Mouse (Mus musculus): ENCODE measurements around the gene Mmd. TPM values are rescaled to one million over a fixed set of nuclear protein-coding genes. Genes with fewer than 3 reads are reported as not detected.

Gene Mmd
- polyA plus RNA-seq, 1 experiment from 2014 or later: 41.6 TPM

DNA sequence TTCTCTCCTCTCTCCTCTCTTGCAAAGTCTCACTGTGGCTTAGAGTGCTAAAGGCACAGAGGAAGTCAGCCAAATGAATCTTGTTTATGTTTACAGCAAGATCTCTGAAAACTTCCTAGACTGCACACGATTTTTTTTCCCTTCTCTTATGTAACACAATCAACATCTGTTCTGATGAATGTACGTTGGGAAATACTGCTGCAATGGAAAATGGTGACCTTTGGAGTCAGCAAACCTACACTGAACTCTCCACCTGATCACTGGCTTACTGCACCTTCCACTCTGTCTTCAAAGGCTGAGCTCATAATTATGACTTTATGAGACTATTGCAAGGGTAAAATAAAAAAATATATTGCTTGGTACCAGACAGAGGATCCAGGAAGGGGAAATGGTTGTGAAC is 17.6 kb upstream of the Mmd start:
- Histone ChIP-seq H3K9me3 (replicated peaks) (no peaks in the 10 kb centered on the region), H3K4me1 (peaks cover 14% of the 10 kb centered on the region; the same call in 1 of the 2 replicates), H3K4me2 (replicated peaks) (no peak overlapping the region), H3K27me3 (no peaks in the 10 kb centered on the region), H3K27ac (replicated peaks) (0 out of 2 replicates have a peak overlapping the region, but pooled peaks have one; percentile 2), H3K9ac (no peak overlapping the region), H3K36me3 (no peaks in the 10 kb centered on the region), H3K4me3 (replicated peaks) (no peak overlapping the region)
- 30% methylated on average over 2 of the region's 2 CpGs for WGBS
- ATAC-seq (ENCODE audit: insufficient number of reproducible peaks, low FRiP score, low TSS enrichment, low read depth): no peak

DNA sequence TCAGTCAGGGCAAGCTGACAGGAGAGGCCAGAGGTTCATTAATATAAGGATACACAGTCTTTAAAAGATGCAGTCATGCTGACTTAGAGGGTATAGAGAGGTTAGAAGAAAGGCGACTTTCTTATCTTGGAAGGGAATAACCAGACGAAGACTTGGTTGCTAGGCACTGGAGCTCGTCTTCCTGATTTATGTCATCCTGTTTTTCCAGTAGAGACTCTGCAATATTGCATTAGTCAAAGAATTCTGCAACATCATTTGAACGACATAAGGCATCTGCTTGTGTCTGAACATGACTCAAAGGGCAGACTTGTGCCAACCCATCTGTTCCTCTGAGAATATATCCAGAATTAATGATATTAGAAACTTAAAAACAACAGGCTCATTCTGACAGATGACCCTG is 16.6 kb upstream of the Mmd start:
- Histone ChIP-seq H3K27me3 (no peaks in the 10 kb centered on the region), H3K4me1 (peaks cover 12% of the 10 kb centered on the region; the same call in 1 of the 2 replicates), H3K36me3 (no peaks in the 10 kb centered on the region), H3K9me3 (replicated peaks) (no peaks in the 10 kb centered on the region), H3K27ac (replicated peaks) (no peak overlapping the region), H3K4me3 (replicated peaks) (no peak overlapping the region), H3K4me2 (replicated peaks) (no peak overlapping the region), H3K9ac (no peak overlapping the region)
- no peak for ATAC-seq (ENCODE audit: insufficient number of reproducible peaks, low FRiP score, low TSS enrichment, low read depth)
- 41% methylated on average over 4 of the region's 4 CpGs for WGBS

DNA sequence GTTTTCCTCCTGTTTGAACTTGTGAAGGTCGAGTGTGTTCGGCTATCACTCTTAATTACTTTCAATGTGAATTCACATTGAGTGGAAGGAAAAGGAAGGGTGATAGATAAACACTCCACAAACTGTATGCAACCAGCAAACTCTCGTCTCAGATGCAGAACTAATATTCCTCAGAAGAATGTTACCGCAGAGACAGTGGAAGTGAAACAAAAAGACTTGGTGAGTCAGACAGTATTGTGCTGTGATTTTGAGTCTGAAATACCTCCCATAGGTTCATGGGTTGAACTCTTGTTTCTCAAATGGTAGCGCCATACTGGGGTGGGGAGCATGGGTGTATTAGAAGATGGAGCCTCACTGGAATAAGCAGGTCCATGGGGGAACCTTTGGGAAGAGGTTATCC is 14.0 kb upstream of the Mmd start:
- 74% methylated on average over 5 of the region's 5 CpGs for WGBS
- ATAC-seq (ENCODE audit: insufficient number of reproducible peaks, low FRiP score, low TSS enrichment, low read depth): no peak
- no peak overlapping the region for H3K4me2 ChIP-seq (replicated peaks)

DNA sequence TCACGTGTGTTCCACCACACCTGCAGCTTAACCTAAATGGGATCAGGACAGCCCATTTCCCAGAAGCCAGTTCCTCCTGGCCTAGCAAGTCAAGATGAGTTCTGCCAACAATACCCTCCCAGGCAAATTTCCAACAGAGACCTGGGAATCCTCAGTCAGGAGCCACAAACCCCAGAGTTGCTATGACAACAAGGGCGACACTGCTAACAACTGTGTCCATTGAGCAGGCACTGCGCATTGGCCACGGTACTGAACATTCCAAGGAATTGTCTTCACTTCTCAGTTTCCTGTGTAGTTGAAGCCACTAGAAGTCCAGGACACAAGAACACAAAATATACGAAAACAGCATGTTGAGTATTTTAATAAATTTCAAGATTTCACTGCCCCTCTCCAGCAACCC is 11.6 kb upstream of the Mmd start:
- Histone ChIP-seq H3K4me1 (peaks cover 4% of the 10 kb centered on the region; the same call in 1 of the 2 replicates), H3K4me3 (replicated peaks) (no peak overlapping the region), H3K9ac (no peak overlapping the region), H3K36me3 (no peaks in the 10 kb centered on the region), H3K27ac (replicated peaks) (no peak overlapping the region), H3K27me3 (no peaks in the 10 kb centered on the region), H3K9me3 (replicated peaks) (no peaks in the 10 kb centered on the region), H3K4me2 (replicated peaks) (no peak overlapping the region)
- 46% methylated on average over 5 of the region's 5 CpGs for WGBS
- ATAC-seq (ENCODE audit: insufficient number of reproducible peaks, low FRiP score, low TSS enrichment, low read depth): no peak

More for the DNA sequence above, 14.0 kb upstream of the Mmd start:
- no peaks in the 10 kb centered on the region for H3K9me3 ChIP-seq (replicated peaks)
- H3K4me1 ChIP-seq: peaks cover 7% of the 10 kb centered on the region; the same call in 1 of the 2 replicates
- H3K27me3 ChIP-seq: no peaks in the 10 kb centered on the region
- no peaks in the 10 kb centered on the region for H3K36me3 ChIP-seq
- no peak overlapping the region for H3K27ac ChIP-seq (replicated peaks)
- no peak overlapping the region for H3K4me3 ChIP-seq (replicated peaks)
- H3K9ac ChIP-seq: no peak overlapping the region

DNA sequence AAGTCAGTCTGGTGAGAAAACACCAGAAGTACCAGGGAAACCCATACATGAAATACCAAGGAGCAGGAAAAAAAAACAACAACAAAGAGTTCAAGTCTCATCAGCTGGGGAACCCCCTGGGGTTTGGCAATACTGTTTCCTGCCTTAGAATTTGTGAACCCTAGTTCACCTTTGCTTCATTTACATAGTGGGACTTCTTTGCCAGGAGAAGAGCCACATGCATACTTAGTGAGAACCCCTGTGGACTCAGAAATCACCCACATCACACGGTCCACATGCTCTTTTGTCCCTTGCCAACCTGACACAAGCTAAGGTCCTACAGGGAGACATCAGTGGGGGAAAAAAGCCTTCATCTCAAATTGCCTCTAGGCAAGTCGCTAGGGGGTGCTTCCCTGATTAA is 10.6 kb upstream of the Mmd start:
- H3K9ac ChIP-seq: no peak overlapping the region
- H3K27me3 ChIP-seq: no peaks in the 10 kb centered on the region
- WGBS: 37% methylated on average over 2 of the region's 2 CpGs
- no peak overlapping the region for H3K27ac ChIP-seq (replicated peaks)
- no peak for ATAC-seq (ENCODE audit: insufficient number of reproducible peaks, low FRiP score, low TSS enrichment, low read depth)
- no peaks in the 10 kb centered on the region for H3K36me3 ChIP-seq
- no peak overlapping the region for H3K4me2 ChIP-seq (replicated peaks)
- no peak overlapping the region for H3K4me3 ChIP-seq (replicated peaks)
- H3K4me1 ChIP-seq: peaks cover 4% of the 10 kb centered on the region; the same call in 1 of the 2 replicates
- H3K9me3 ChIP-seq (replicated peaks): no peaks in the 10 kb centered on the region

DNA sequence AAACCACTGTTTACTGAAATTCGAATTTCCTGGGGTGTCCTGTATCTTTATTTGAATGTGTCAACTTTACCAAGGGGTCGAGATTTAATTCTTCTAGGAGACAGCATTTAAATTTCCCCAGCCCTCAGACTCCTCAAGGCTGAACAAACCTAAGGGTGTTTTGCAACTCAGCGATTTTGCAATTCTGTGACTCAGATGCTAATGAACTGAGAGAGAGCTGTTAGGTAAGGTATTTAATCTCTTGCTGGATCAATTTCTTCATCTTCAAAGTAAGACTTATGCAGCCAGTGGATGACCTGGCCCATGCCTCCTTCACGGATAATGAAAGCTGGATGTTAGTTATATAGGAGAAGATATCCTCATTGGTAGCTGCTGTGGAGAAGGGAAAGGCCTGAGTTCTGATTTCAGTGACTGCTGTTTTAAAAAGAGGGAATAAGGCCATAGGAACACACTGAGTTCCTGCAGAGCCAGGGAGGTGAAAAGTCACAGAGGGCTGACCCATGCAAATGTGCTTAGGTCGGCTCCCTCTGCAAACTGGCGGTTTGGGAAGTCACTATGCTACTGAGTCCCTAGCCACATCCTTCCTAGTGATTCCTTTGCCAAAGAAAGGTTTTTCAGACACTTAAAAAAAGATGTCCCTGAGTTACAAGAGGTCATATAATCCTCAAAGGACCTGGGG is 8.5 kb upstream of the Mmd start:
- no peak for ATAC-seq (ENCODE audit: insufficient number of reproducible peaks, low FRiP score, low TSS enrichment, low read depth)
- Histone ChIP-seq H3K27ac (replicated peaks) (no peak overlapping the region), H3K4me1 (peaks cover 4% of the 10 kb centered on the region; the same call in 1 of the 2 replicates), H3K4me3 (replicated peaks) (no peak overlapping the region), H3K9me3 (replicated peaks) (no peaks in the 10 kb centered on the region), H3K4me2 (replicated peaks) (no peak overlapping the region), H3K36me3 (no peaks in the 10 kb centered on the region), H3K9ac (no peak overlapping the region), H3K27me3 (no peaks in the 10 kb centered on the region)
- WGBS: 24% methylated on average over 6 of the region's 6 CpGs

DNA sequence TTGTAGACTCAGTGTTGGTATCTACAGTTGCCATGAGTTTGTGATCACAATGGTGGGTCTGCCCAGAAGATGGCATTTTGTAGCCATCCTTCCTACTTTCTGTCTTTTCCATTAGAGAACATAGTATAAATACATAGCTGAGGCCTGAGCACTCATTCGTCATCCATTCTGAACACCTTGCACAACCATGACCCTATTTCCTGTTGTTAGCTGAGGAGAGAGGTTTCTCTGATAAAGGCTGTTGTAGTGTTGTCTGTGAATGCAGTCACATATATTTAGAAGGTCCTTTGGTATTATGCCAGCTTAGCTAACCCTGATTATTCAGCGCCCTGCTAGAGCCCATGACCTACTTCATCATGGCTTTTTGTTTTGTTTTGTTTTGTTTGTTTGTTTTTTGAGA is 7.4 kb upstream of the Mmd start:
- no peak for ATAC-seq (ENCODE audit: insufficient number of reproducible peaks, low FRiP score, low TSS enrichment, low read depth)
- Histone ChIP-seq H3K27me3 (no peaks in the 10 kb centered on the region), H3K4me1 (peaks cover 4% of the 10 kb centered on the region; the same call in 1 of the 2 replicates), H3K4me3 (replicated peaks) (no peak overlapping the region), H3K9me3 (replicated peaks) (no peaks in the 10 kb centered on the region), H3K36me3 (no peaks in the 10 kb centered on the region), H3K27ac (replicated peaks) (no peak overlapping the region), H3K9ac (no peak overlapping the region), H3K4me2 (replicated peaks) (no peak overlapping the region)
- WGBS: 80% methylated on average over 2 of the region's 2 CpGs

DNA sequence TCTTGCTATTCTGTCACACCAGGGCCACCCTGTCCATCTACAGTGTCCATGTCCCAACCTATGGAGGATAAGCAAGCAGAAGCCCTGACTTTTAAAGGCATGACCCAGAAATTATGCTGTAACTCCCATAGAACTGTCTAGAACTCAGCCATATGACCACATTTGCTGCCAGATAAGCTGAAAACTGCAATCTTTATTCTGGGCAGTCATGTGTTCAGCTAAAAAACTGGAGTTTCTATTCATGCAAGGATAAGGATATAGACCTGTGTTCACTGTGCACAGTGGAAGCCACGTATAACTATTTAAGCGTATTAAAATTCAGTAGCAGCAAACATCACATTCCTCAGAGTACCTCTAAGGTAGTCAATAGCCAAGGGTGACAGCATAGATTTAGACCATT is 6.0 kb upstream of the Mmd start:
- 93% methylated on average over 2 of the region's 2 CpGs for WGBS
- no peak overlapping the region for H3K4me3 ChIP-seq (replicated peaks)
- ATAC-seq (ENCODE audit: insufficient number of reproducible peaks, low FRiP score, low TSS enrichment, low read depth): no peak

DNA sequence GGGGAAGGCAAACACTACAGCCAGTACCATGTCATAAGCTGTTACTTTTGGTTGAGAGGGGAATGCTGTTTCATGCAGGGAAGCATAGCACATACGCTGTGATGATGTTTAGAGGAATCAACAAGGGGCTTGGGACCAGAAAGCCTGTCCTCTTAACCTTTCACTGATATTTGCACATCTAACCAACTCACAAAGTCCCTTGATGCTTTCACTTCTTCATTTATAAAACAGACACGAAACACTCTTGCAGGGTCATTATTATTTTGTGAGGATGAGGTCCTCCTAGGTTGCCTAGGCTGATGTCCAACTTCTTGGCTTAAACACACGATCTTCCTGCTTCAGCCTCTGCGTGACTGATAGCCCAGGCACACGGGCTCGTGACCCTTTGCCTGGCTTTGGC is 3.6 kb upstream of the Mmd start:
- Histone ChIP-seq H3K4me3 (replicated peaks) (no peak overlapping the region), H3K27me3 (no peaks in the 10 kb centered on the region), H3K36me3 (no peaks in the 10 kb centered on the region), H3K9ac (no peak overlapping the region), H3K4me1 (peaks cover 18% of the 10 kb centered on the region), H3K9me3 (replicated peaks) (no peaks in the 10 kb centered on the region), H3K27ac (replicated peaks) (no peak overlapping the region), H3K4me2 (replicated peaks) (no peak overlapping the region)
- ATAC-seq (ENCODE audit: insufficient number of reproducible peaks, low FRiP score, low TSS enrichment, low read depth): no peak
- WGBS: 78% methylated on average over 6 of the region's 6 CpGs

More for the DNA sequence above, 6.0 kb upstream of the Mmd start:
- H3K9ac ChIP-seq: no peak overlapping the region
- peaks cover 5% of the 10 kb centered on the region; the same call in 1 of the 2 replicates for H3K4me1 ChIP-seq
- H3K9me3 ChIP-seq (replicated peaks): no peaks in the 10 kb centered on the region
- H3K27me3 ChIP-seq: no peaks in the 10 kb centered on the region
- H3K4me2 ChIP-seq (replicated peaks): no peak overlapping the region
- H3K36me3 ChIP-seq: no peaks in the 10 kb centered on the region
- no peak overlapping the region for H3K27ac ChIP-seq (replicated peaks)

DNA sequence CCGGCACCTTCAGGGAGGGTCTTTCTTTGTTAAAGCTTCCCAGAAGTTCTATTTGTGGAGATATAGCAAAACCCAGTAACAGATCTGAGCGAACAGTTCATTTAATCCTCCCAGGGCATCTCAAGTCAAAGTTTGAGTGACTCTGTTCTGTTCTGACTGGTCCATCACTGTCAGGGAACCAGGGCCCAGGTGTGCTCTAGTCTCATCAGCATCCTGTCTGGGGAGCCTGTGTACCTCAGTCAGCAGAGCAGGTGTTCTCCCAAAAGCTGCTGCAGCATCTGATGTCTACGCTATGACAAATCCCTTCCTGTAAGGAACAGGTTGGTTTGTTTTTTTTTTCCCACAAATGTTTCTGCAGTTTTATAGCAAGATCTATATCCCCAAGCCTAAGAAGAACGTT is 2.6 kb upstream of the Mmd start:
- Histone ChIP-seq H3K4me3 (replicated peaks) (no peak overlapping the region), H3K4me1 (peaks cover 19% of the 10 kb centered on the region), H3K4me2 (replicated peaks) (no peak overlapping the region), H3K9ac (no peak overlapping the region), H3K9me3 (replicated peaks) (no peaks in the 10 kb centered on the region), H3K36me3 (no peaks in the 10 kb centered on the region), H3K27me3 (no peaks in the 10 kb centered on the region), H3K27ac (replicated peaks) (no peak overlapping the region)
- no peak for ATAC-seq (ENCODE audit: insufficient number of reproducible peaks, low FRiP score, low TSS enrichment, low read depth)
- 68% methylated on average over 4 of the region's 4 CpGs for WGBS

DNA sequence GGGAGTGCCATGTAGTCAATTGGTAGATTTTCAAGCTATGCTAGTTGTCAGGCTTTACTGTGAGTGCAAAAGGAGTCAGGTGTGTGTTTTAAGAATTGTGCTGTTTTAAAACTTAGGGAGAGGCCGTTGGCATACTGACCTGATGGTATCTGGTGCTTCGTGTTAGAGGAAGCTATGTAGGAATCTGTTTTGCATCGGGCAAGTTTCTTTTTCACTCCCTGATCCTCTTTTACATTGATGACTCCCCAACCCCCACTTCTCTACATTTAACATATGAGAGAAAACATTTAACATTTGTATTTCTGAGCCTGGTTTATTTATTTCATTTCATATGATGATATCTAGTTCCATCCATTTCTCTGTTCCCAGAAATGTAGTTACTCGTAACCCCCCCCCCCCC is 1.5 kb upstream of the Mmd start:
- WGBS: 52% methylated on average over 4 of the region's 4 CpGs
- ATAC-seq (ENCODE audit: insufficient number of reproducible peaks, low FRiP score, low TSS enrichment, low read depth): no peak
- H3K36me3 ChIP-seq: no peaks in the 10 kb centered on the region
- no peaks in the 10 kb centered on the region for H3K9me3 ChIP-seq (replicated peaks)
- H3K27me3 ChIP-seq: no peaks in the 10 kb centered on the region
- no peak overlapping the region for H3K9ac ChIP-seq
- no peak overlapping the region for H3K4me3 ChIP-seq (replicated peaks)
- no peak overlapping the region for H3K27ac ChIP-seq (replicated peaks)
- H3K4me1 ChIP-seq: peaks cover 30% of the 10 kb centered on the region
- H3K4me2 ChIP-seq (replicated peaks): no peak overlapping the region

DNA sequence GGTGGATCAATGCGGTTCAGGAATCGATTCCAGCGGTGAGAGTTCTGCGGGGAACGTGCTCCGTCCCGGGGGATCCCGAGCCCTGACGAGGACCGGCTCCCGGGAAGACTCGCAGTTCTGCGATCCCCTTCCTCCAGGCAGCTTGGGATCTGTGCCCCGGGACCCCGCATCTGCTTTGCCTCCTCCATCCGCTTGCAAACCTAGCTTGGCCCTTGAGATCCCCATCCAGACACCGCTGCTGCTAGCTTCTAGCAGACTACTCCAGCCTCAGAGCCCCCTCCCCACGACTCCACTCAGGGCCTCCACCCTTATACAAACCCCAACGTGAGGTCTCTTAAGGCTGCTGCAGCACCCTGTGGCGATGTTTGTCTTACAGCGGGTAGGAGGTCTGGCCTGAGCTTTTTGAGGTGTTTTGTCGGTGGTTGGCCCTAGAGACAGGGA is 465 bp downstream of the Mmd start:
- Histone ChIP-seq H3K4me1 (peaks cover 35% of the 10 kb centered on the region), H3K27ac (replicated peaks) (peak overlapping the region; percentile 88), H3K9me3 (replicated peaks) (no peaks in the 10 kb centered on the region), H3K4me3 (replicated peaks) (peak overlapping the region; percentile 91), H3K9ac (peak overlapping the region; percentile 96), H3K36me3 (no peaks in the 10 kb centered on the region), H3K4me2 (replicated peaks) (peak overlapping the region; percentile 73), H3K27me3 (no peaks in the 10 kb centered on the region)
- peak; percentile 10 for ATAC-seq (ENCODE audit: insufficient number of reproducible peaks, low FRiP score, low TSS enrichment, low read depth)
- 0% methylated on average over 22 of the region's 22 CpGs for WGBS

Measured in embryonic facial prominence, embryonic 15.5 days (tissue).